Mouse (Mus musculus): ENCODE data around the gene Eya3. TPM values are rescaled to one million over a fixed set of nuclear protein-coding genes. Genes with fewer than 3 reads are reported as not detected.
"Not testable (repeated sequence)": the region's sequence is repeated elsewhere in the genome, so short reads cannot be mapped to it uniquely, and the experiment has no call there.

The Eya3 gene
- total RNA-seq, 2 experiments from 2014 or later: 14.2 to 14.3 TPM

DNA sequence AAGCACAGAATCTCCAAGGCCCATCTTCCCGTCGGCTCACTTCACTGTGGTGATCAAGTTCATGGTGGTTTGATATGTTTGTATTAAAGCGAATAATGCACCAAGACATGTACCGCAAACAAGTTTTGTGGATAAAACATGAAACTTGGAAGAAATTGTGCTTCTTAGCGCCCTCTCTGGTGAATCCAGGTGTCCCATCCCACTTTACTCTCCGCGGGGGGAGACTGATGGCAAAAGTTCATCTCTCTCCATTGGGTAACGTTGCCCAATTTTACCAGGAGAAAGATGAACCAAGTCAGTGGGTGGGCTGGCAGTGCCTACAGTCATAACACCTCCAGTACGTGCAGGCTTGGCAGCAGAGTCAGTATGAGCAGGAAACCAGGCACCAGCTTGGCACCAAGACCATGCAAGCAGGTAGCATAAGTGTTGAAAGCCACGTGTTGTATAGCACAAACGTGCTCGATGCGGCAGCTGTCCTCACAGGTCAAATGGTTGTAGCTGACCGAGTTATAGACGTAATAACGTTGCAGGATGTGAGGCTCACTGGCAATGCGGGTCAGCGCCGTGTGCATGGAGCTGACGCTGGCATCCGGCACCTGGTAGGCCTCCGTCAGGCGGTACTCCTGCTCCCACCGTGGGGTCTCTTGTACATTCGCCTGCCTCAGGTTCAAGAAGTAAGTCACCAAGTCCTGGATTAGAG, 94.4 kb downstream of the Eya3 start:
- intact Hi-C loops (cut with DNase I; ENCODE audit: low total_unique reads): no loop called here
- DNase-seq: no peak

DNA sequence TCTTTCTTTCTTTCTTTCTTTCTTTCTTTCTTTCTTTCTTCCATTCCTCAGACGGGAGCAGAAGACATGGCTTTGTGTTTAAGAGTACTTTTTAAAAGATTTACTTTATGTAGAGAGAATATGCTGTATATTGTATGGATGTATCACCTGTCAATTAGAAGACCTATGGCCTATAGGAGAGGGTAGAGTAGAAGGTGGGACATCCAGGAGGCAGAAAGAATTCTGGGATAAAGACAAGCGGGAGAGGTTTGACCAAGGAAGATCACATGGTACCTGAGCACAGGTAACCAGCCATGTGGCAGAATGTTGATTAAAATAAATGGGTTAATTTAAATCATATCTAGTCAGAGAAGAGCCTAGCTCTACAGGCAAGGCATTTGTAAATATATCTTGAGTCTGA, 96.0 kb downstream of the Eya3 start:
- DNase-seq: no peak
- intact Hi-C loops (cut with DNase I; ENCODE audit: low total_unique reads): no loop called here

DNA sequence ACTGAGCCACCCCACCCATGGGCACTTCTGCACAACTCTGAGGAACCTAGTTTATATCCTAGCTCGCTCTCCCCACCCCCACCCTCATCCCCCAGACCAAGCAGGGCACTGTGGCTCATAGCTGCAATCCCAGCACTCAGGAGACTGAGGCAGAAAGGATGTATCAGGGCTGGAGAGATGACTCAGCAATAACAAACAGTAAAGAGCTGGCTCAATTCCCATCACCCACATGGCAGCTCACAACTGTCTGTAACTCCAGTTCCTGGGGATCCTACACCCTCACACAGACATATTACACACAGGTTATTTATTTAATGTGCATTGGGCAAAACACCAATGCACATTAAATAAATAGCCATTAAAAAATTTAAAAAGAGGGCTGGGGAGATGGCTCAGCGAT, 96.6 kb downstream of the Eya3 start:
- intact Hi-C loops (cut with DNase I; ENCODE audit: low total_unique reads): no loop called here

DNA sequence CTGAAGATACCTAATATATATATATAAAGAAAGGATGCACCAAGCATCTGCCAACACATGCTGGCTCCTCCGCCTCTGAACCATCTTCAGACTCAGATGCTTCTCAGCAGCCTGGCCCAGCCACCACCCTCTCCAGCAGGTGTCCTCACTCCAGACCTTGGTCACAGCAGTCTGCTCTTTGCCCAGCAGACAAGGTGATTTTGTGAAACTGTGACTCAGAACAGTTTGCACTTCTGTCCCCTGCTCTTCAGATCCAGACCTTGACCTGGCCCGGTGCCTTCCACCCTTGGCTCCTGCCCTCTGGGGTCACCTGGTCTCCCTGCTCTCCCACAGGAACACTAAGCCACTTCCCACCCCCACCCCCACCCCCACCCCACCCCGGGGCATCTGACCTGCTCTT, 97.1 kb downstream of the Eya3 start:
- intact Hi-C loops (cut with DNase I; ENCODE audit: low total_unique reads): no loop called here
- DNase-seq: no peak

More for the DNA sequence above, 96.6 kb downstream of the Eya3 start:
- DNase-seq: no peak

DNA sequence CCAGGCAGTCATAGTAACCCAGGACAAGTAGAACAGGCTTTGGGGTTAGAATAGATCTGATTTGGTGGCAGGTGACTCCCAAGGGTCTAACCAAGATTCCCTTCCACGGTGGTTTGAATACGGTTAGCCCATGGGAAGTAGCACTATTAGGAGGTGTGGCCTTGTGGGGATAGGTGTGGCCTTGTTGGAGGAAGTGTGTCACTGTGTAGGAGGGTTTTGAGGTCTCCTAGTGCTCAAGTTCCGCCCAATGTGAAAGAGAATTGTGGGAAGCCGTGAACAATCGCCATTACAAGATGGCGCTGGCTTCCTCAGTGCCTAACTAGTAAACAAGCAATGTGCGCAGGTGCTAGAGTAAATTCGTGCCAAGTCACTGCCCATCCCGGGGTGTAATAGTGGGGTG, 98.4 kb downstream of the Eya3 start:
- intact Hi-C loops (cut with DNase I; ENCODE audit: low total_unique reads); DNase-seq: not testable (repeated sequence)

DNA sequence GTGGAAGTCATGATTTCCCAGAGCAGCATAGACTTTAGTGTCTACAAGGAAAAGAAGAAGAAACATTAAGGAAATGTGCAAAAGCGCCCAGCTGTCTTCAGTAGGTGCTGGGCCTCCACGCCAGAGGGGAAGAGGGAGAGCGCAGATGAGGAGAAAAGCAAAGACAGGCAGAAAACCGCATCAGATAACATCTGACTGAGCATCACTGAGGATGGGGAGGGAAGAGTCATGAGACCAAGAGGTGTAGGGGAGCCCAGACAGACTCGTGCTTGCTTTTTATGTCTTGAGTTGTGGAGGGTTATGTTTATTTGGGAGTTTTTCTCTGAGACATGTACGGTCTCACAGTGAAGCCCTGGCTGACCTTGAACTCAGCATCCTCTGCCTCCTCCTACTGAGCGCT, 102.7 kb downstream of the Eya3 start:
- DNase-seq: no peak
- intact Hi-C loops (cut with DNase I; ENCODE audit: low total_unique reads): no loop called here

DNA sequence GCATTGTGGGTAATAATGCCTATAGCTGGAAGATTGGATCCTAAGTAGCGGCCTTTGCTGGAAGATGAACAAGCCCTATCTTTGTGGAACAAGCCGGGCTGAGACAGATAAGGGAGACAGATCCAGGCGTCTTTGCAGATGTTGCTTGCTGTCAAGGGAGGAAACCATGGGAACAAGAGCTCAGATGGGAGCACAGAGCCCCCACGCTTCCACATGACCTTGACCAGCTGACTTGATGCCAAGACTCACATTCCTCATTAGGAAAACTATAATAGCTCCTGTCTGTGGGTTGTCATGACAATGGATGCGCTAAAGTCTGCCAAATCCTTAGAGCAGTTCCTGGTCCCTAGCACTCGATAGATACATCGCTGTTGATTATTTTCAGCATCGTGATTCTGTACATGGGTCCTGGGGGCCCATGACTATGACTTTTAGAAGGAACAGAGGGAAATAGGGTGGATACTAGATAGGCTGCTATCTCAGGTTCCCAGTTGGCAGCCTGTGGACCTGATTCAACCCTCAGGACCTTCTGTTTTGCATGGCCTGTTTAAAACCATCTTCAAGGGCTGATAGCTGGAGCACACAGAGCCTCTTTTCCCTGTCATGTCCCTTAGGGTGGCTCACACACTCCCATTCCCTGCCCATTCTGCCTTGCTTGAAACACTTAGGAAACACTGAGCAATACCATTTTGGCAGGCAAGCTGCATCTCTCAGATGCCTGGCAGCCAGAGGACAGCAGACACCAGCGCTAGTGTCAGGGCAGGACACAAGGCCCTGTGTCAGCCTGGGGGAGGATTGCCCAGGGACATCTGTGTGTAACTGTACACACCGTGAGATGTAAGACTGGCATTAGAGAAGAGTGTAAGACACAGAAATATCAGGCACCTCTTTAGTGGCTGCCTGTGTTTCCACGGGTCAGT, 105.5 kb downstream of the Eya3 start:
- DNase-seq: peak; percentile 37
- intact Hi-C loops (cut with DNase I; ENCODE audit: low total_unique reads): no loop called here

DNA sequence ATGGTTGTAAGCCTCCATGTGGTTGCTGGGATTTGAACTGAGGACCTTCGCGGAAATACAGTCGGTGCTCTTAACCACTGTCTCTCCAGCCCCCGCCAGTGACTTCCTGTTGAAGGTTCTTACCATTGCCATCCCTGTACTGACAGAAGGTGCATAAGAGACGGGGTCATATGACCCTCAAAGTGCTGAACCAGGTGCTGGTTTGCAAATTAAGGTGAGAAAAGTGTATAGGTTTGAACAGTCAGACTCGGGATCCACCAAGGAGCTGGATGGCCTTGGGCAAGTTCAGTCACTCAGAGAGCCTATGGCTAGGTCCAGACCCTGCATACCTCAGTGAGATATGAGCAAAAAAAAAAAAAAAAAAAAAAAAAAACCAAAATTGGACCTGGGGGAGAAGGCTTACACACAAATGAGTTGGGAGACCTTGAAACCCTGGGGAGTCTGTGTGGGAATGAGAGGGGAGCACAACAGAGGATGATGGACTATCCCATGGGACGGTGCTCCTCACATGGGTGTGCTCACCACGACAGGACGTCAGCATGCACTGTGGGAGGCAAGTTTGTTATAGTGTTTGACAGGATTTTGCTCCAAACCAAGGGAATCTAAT, 108.2 kb downstream of the Eya3 start:
- no peak for DNase-seq
- intact Hi-C loops (cut with DNase I; ENCODE audit: low total_unique reads): no loop called here

DNA sequence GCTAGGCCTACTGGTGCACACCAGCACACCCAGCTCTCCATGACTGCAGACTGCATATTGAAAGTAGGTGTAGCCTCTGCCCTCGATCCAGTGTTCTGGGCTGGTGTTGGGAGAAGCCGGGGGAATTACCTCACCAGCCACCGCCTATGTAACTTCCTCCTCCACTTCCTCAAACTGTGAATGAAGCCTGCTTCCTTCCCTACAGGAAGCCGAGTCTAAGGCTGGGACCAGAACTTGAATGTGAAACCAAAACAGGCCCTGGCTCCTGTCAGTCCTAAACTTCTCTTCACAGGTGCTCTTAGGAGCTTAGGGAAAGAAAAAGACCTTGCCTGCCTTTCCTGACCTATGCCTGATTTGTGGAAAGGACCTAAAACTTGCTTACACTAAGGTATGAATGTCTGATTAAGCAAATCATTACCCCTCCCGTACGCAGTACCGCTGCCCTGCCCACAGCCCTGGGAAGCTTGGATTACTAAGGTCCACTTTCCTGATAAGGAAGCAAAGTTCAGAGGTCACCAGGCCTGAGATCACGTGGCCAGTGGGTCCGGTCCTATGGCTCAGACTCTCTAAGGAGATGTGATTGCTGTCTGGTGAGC, 109.0 kb downstream of the Eya3 start:
- intact Hi-C loops (cut with DNase I; ENCODE audit: low total_unique reads): no loop called here
- DNase-seq: no peak

DNA sequence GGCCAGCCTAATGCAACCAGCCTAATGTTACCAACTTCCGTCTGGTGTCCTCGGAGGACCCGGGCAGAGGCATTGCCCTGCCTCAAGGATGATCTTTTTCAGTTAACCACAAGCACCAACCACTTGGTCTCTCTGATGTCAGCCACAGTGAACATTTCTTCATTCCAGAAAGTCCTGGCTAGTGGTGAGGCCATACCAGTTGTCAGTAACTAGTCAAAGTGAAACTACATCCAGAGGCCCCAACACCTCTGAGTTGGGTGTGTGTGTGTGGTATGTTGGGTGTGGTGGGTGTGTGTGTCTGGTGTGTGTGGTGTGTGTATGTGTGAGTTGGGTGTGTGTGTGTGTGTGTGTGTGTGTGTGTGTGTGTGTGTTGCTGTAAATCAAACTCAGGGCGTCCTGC, 110.0 kb downstream of the Eya3 start:
- intact Hi-C loops (cut with DNase I; ENCODE audit: low total_unique reads): no loop called here
- DNase-seq: no peak

DNA sequence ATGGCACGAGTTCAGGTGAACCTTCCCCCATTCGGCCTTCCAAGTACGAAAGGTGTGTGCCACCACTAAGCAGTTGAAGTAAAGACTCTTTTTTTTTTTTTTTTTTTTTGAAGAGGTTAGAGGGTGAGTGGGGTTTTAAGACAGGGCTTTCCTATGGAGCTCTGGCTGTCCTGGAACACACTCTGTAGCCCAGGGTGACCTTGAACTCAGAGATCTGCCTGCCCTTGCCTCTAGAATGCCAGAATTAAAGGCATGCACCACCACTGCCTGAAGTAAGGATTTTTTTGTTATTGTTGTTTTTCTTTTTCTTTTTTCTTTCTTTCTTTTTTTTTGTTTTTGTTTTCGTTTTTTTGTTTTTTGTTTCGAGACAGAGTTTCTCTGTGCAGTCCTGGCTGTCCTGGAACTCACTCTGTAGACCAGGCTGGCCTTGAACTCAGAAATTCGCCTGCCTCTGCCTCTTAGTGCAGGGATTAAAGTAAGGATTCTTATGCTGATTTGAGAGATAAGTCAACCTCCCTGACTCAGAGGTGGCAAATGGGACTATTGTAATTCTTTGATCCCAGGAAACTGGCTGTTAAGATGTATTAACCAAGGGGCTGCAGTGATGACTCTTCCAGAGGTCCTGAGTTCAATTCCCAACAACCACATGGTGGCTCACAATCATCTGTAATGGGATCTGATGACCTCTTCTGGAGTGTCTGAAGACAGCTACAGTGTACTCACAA, 110.6 kb downstream of the Eya3 start:
- intact Hi-C loops (cut with DNase I; ENCODE audit: low total_unique reads): no loop called here
- no peak for DNase-seq

DNA sequence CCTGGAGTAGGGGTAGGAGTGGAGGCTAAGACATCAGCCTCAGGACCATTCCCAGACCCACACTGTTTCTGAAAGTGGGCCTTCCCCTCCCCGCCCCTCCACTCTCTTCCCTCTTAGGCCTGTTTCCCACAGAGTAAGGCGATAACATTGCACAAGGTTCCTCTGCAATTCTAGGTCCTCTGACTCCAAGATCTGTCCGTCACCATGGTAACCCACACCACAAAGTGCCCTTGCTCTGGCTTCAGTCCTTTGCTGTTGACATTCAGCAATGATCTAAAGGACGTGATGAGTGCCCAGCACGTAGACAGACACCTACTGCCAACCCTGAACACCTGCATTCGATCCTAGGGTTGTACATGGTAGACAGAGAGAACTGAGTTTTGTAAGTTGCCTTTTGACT, 114.2 kb downstream of the Eya3 start:
- no peak for DNase-seq
- intact Hi-C loops (cut with DNase I; ENCODE audit: low total_unique reads): no loop called here

DNA sequence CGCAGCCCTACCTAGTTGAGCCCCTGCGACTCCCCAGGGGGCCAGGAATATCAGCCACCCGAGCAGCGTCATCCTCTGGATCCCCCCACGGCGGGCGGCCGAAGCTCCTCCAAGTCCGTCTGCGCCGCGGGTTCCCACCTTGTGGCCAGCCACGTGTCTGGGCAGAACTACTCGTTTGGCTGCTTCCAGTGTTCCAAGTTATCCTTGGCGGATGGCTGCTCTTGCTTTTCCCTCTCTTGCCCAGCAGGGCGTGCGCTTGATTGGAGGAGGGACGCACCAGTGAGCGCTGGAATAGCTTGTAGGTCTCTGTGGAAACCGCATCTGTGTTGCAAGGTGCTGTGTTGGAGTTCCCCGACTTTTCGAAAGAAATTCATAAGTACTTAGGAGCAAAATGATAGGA, 118.2 kb downstream of the Eya3 start, which contains the start of gene Smpdl3b:
TSS of gene Smpdl3b (minus strand) at position 279 of the 400 bp plus-strand sequence.
- peak; percentile 81 for DNase-seq
- intact Hi-C loops (cut with DNase I; ENCODE audit: low total_unique reads): no loop called here

DNA sequence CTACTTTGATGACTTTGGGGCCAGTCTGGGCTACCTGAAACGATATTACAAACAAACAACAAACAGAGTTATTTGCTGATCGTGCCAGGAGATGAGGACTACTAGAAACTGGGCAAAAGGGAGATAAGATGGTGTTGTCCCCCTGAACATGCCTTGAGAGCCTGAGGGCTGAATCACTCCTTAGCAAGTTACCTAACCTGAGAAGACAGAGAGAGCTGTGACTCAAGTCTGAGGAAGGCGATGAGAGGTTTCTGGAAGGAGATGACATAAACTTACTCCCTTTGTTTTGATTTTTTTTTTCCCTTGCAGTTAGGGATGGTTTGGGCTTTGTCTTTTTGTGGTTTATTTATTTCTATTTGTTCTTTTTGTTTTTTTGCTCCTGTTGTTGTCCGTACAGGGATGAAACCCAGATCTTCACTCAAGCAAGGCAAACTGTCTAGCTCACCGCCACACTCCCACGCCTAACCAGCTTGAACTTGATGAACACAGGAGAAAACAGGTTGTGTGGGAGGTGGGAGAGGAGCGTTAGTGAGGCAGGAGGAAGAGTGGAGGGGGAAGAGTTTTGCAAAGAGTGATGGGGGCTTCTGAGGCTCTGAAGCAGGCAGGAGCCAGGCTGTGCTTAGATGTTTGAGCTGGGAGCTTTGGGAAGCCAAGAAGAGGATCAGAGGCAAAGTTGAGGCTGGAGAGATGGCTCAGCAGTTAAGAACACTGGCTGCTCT, 119.0 kb downstream of the Eya3 start:
- no peak for DNase-seq
- intact Hi-C loops (cut with DNase I; ENCODE audit: low total_unique reads): no loop called here

DNA sequence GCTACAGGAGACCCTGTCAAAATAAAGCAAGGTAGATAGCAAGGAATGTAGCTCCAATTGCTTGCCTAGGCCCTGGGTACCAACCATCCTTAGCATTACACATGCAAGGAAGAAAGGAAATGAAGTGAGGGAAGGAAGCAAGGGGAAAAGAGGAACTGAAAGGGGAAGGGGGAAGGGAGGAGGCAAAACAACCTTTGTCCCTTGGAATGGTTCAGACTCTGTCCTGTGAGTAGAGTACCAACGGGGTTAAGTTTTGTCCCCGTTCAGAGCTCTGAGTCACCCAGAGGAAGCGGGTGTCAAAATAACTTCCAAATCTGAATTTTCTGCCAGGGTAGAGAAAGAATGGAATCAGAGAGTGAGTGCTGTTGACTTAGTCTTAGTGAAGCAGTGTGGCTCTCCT, 121.5 kb downstream of the Eya3 start:
- DNase-seq: no peak
- intact Hi-C loops (cut with DNase I; ENCODE audit: low total_unique reads): no loop called here

DNA sequence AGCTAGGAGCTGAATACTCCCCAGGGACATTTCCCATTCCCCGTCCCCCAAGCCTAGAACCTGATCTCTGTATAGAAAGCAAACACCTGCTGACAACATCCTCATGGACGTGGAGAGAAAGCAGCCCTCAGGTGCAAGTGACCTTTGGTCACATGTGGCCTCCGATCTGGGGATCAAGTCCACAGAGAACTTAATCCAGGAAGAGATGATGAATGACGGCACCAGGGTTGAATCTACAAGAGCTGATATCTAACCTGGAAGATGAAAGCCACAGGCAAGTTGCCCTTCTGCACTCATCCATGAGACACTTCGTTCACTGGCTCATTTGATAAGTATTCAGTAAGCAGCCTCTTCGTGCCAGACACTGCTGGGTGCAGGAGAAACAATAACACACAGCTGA, 123.8 kb downstream of the Eya3 start:
- intact Hi-C loops (cut with DNase I; ENCODE audit: low total_unique reads): no loop called here
- no peak for DNase-seq

DNA sequence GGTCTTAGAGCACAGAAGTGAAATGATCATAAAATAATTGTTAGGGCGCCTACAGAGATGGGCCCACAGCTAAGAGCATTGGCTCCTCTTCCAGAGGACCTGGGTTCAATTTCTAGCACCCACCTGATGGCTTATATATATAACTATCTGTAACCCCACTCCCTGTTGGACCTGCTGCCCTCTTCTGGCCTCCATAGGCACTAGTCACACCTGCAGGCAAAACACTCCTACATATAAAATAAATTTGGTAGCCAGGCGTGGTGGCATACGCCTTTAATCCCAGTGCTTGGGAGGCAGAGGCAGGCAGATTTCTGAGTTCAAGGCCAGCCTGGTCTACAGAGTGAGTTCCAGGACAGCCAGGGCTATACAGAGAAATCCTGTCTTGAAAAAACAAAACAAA, 124.3 kb downstream of the Eya3 start:
- intact Hi-C loops (cut with DNase I; ENCODE audit: low total_unique reads); DNase-seq: not testable (repeated sequence)

DNA sequence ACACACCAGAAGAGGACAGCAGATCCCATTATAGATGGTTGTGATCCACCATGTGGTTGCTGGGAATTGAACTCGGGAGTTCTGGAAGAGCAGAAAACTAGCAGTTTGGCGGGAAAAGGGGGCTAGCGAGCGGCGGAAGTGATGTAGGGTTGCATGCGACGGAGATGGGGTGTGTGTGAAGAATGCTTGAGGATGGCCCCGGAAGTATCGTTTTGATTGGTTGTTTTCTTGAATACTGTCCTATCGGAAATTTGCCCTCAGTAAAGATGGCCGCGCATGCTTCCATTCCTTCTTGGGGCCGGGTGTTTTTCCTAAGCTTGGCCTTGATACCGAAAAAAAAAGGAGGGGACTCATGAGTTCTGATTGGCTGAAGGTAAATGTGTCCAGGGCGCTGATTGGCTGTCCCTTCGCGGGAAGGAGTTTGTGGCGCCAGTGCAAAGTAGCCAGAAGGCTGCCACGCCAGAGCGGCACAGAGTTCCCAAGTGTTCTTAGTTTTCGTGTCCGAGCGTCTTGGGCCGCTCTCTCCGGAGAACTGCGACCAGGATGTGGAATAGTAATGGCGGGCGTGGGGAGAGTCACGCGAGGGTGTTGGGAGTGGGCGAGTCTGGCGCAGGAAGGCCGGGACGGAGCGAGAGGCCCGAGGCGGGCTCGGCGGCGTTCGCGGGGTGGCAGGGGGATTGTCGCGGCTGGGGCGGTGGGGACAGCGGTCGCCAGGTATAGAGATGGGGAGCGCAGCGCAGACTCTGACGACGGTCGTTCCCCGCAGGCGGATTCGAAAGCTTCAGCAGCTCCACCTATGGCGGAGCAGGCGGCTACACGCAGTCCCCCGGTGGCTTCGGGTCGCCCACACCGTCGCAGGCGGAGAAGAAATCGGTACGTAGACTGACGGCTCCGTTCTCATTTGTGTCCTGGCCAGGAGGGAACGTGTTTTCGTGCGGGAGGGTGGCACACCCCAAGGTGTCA, 129.4 kb downstream of the Eya3 start, which contains the start of gene Rpa2:
TSS of gene Rpa2 (plus strand) at position 419 of the 963 bp plus-strand sequence.
- peak; percentile 96 for DNase-seq
- intact Hi-C loops (cut with DNase I; ENCODE audit: low total_unique reads): no loop called here
